Mouse (Mus musculus) ZHBTc4 (cell line): Measurements from ENCODE around the gene Slc6a13.

ENCODE experiments used
- DNase-seq: peaks from one replicate; pipeline ENCODE4 v3.0.0-alpha.2; 2011; ENCODE audit warnings: low read depth, low spot score

Slc6a13 gene

GRCm38 (mm10) chr6:121299954-121300353 lies at the start of gene Slc6a13:
TSS of gene Slc6a13 (plus strand) at chr6:121300227.
- DNase-seq = peak; percentile 64

GRCm38 (mm10) chr6:121250406-121250805 lies 49.6 kb upstream of the Slc6a13 start:
- DNase-seq = no peak

GRCm38 (mm10) chr6:121251256-121251655 lies 48.8 kb upstream of the Slc6a13 start:
- DNase-seq = no peak

- DNase-seq = peak; percentile 81
These were observed 39.5 kb upstream of the Slc6a13 start for GRCm38 (mm10) chr6:121260548-121260947.

GRCm38 (mm10) chr6:121261233-121261632 lies 38.8 kb upstream of the Slc6a13 start:
- no peak for DNase-seq

GRCm38 (mm10) chr6:121262004-121262403 lies 38.0 kb upstream of the Slc6a13 start:
- no peak for DNase-seq

- DNase-seq = no peak
These were observed 37.5 kb upstream of the Slc6a13 start for GRCm38 (mm10) chr6:121262496-121262895.

- no peak for DNase-seq
These were observed 29.9 kb upstream of the Slc6a13 start for GRCm38 (mm10) chr6:121270156-121270555.

GRCm38 (mm10) chr6:121271707-121272074 lies 28.3 kb upstream of the Slc6a13 start:
- no peak for DNase-seq

GRCm38 (mm10) chr6:121272075-121272800 lies 27.8 kb upstream of the Slc6a13 start:
- DNase-seq = peak; percentile 80

GRCm38 (mm10) chr6:121274356-121274755 lies 25.7 kb upstream of the Slc6a13 start:
- DNase-seq = peak; percentile 76

GRCm38 (mm10) chr6:121284132-121284531 lies 15.9 kb upstream of the Slc6a13 start:
- no peak for DNase-seq

- no peak for DNase-seq
These were observed 710 bp upstream of the Slc6a13 start for GRCm38 (mm10) chr6:121299317-121299716.

- no peak for DNase-seq
These were observed 477 bp downstream of the Slc6a13 start for GRCm38 (mm10) chr6:121300504-121300903.

GRCm38 (mm10) chr6:121303466-121304220 lies 3.6 kb downstream of the Slc6a13 start:
- DNase-seq = no peak

- no peak for DNase-seq
These were observed 4.6 kb downstream of the Slc6a13 start for GRCm38 (mm10) chr6:121304630-121305029.

GRCm38 (mm10) chr6:121305571-121305970 lies 5.5 kb downstream of the Slc6a13 start:
- DNase-seq = no peak

GRCm38 (mm10) chr6:121310984-121311383 lies 11.0 kb downstream of the Slc6a13 start:
- DNase-seq = no peak

GRCm38 (mm10) chr6:121319099-121319498 lies 19.1 kb downstream of the Slc6a13 start:
- DNase-seq = peak; percentile 15

- no peak for DNase-seq
These were observed 22.5 kb downstream of the Slc6a13 start for GRCm38 (mm10) chr6:121322381-121323110.

GRCm38 (mm10) chr6:121325298-121325697 lies 25.3 kb downstream of the Slc6a13 start:
- DNase-seq = no peak

- DNase-seq = no peak
These were observed 25.7 kb downstream of the Slc6a13 start for GRCm38 (mm10) chr6:121325740-121326139.
